Mouse (Mus musculus): ENCODE data around the gene Pga5.

GRCm38 (mm10) chr19:10714682-10715475 is 37.0 kb upstream of the Pga5 start:
- TF ChIP-seq CTCF (IDR thresholded peaks at IDR 0.05; ENCODE audit: low read depth) (peak; percentile 88), EP300 (IDR thresholded peaks at IDR 0.05; ENCODE audit: low read depth) (no peak)

Data from liver, postnatal 0 days (tissue).